Mouse (Mus musculus) erythroblast, embryonic 14.5 days (primary cell): ENCODE data around the gene Brd2. TPM values are rescaled to one million over a fixed set of nuclear protein-coding genes. Genes with fewer than 3 reads are reported as not detected.
"Not testable (repeated sequence)": the region's sequence is repeated elsewhere in the genome, so short reads cannot be mapped to it uniquely, and the experiment has no call there.

Experiments used
- H3K27me3 ChIP-seq: 2 replicates; pipeline ENCODE4 v1.6.1; 2012; ENCODE audit warnings: inconsistent platforms; ENCODE audit not compliant: control insufficient read depth
- H3K36me3 ChIP-seq: 2 replicates; pipeline ENCODE4 v1.6.1; 2012; ENCODE audit warnings: mild to moderate bottlenecking, inconsistent platforms; ENCODE audit not compliant: control insufficient read depth
- H3K4me1 ChIP-seq: 2 replicates; pipeline ENCODE4 v1.6.1; 2012; ENCODE audit warnings: inconsistent platforms; ENCODE audit not compliant: control insufficient read depth
- H3K4me3 ChIP-seq: replicated peaks from 2 replicates; pipeline ENCODE3; 2012; ENCODE audit warnings: moderate library complexity, mild to moderate bottlenecking, inconsistent platforms
- H3K9me3 ChIP-seq: 2 replicates; pipeline ENCODE4 v1.6.1; 2012; ENCODE audit warnings: low read length, inconsistent platforms, mixed read lengths; ENCODE audit not compliant: control insufficient read depth
- GATA1 ChIP-seq: IDR thresholded peaks from 2 replicates; pipeline ENCODE4 v1.6.1; 2012; ENCODE audit warnings: low read length, inconsistent platforms, mixed read lengths
- TAL1 ChIP-seq: IDR thresholded peaks from 3 replicates; pipeline ENCODE4 v1.6.1; 2012; ENCODE audit warnings: low read length, inconsistent platforms, mixed read lengths
- polyA plus RNA-seq: library from polyadenylated mRNA; stranded (reverse); fragments of >175 nt; gene quantifications from 2 replicates; pipeline ENCODE4 v1.2.3, GENCODE M21; 2012

Gene Brd2
- polyA plus RNA-seq, 1 experiment = 28.3 TPM

- Histone ChIP-seq H3K4me3 (no peak overlapping the region), H3K9me3 (no peaks in the 10 kb centered on the region), H3K27me3 (peaks cover 14% of the 10 kb centered on the region), H3K36me3 (no peaks in the 10 kb centered on the region), H3K4me1 (peaks cover 11% of the 10 kb centered on the region)
- TF ChIP-seq GATA1 = no peak
- no peak for TF ChIP-seq TAL1
Measured at GRCm38 (mm10) chr17:34144960-34145371, 22.5 kb upstream of the Brd2 start.

DNA sequence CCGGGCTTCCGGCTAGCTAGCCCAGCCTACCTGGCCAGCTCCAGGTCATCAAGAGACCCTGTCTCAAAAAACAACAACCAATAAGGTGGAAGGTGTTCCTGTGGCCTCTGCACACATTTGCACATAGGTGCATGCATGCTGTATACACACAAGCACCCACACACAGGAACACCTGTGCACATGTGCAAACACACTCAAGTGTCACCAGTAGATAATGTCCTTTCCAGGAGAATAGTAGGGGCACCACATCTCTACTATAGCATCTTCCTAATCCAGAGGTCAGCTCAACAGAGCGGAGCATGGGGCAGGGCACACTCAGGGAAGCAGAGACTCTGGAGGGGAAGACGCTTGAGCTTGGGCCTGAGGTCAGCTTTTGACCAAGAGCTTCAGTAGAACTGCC, 21.8 kb upstream of the Brd2 start:
- not testable (repeated sequence) for H3K4me3 ChIP-seq, H3K36me3 ChIP-seq, H3K9me3 ChIP-seq
- Histone ChIP-seq H3K4me1 (peaks cover 17% of the 10 kb centered on the region), H3K27me3 (peaks cover 21% of the 10 kb centered on the region)

DNA sequence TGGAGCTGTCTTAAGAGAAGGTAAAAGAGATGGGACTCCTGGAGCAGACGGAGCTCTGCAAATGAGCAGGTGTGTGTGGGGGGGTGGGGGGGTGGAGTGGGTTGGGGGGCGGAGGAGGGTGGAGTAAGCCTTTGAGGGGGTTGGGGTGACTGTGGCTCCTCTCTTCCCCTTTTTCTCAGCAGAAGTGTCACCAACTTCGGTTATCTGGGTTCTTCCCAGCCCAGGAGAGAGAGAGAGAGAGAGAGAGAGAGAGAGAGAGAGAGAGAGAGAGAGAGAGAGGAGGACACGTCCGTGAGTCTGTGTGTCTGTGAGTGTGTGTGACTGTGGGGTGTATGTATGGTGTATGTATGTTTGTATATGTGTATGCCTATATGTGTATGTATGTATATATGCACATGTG, 21.0 kb upstream of the Brd2 start:
- peaks cover 29% of the 10 kb centered on the region for H3K27me3 ChIP-seq
- H3K4me3 ChIP-seq = no peak overlapping the region
- H3K4me1 ChIP-seq = peaks cover 17% of the 10 kb centered on the region
- no peaks in the 10 kb centered on the region for H3K36me3 ChIP-seq
- TF ChIP-seq GATA1 = no peak
- TF ChIP-seq TAL1 = no peak
- no peaks in the 10 kb centered on the region for H3K9me3 ChIP-seq

DNA sequence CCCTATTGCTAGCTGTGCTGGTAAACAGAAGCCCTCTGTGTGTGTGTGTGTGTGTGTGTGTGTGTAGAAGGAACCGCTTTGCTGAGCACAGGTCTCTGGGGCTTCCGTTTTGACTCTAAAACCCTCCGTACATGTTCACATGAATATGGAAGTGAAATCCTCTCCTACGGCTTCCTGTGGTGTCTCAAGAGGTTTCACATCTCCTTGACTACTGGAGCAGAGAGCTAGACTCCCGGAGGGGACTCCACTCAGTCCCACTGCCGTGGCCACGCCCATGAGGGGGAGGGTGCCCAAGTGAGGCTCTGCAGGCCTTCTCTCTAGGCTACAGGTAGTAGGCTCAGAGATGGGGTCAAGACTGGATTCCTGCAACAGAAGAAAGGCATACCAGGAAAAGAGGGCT, 20.6 kb upstream of the Brd2 start, which contains the start of gene H2-DMb2:
H2-DMb2 (plus strand) TSS at position 275 of the 400 bp plus-strand sequence.
- TF ChIP-seq GATA1 (no peak), TAL1 (no peak)
- Histone ChIP-seq H3K36me3 (no peaks in the 10 kb centered on the region), H3K4me1 (peaks cover 17% of the 10 kb centered on the region), H3K27me3 (peaks cover 33% of the 10 kb centered on the region), H3K9me3 (no peaks in the 10 kb centered on the region), H3K4me3 (no peak within 1 kb of the TSS)

DNA sequence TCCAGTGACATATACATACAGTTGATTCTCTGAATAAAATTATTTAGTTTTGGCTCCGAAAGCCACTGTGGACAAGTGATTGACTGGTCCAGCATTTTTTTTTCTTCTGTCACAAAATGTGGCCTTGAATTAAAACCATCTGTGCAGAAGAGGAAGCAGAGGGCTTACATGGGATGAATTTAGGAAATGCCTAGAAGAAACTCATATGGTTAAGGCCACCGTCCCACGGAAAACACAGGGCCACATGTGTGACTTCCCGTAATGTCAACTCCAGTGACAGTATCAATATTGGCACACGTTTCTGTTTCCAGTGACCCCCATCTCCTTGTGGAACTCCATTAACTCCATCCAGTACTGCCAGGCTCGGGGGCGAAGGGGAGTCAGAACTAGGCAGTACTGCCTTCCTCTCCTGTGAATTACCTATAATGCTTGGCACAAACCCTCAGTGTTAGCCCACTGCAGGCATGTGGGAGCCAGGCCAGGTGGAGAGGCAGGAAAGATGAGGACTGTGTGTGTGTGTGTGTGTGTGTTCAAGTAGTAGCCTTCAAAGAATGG, 20.1 kb upstream of the Brd2 start:
- Histone ChIP-seq H3K4me1 (peaks cover 17% of the 10 kb centered on the region), H3K27me3 (peaks cover 38% of the 10 kb centered on the region), H3K4me3 (no peak overlapping the region), H3K9me3 (no peaks in the 10 kb centered on the region), H3K36me3 (no peaks in the 10 kb centered on the region)
- no peak for TF ChIP-seq GATA1

- Histone ChIP-seq H3K4me1 (peaks cover 17% of the 10 kb centered on the region), H3K36me3 (no peaks in the 10 kb centered on the region), H3K4me3 (no peak overlapping the region), H3K27me3 (peaks cover 48% of the 10 kb centered on the region), H3K9me3 (no peaks in the 10 kb centered on the region)
- TF ChIP-seq GATA1 (no peak), TAL1 (no peak)
Measured at GRCm38 (mm10) chr17:34141448-34141847, 19.0 kb upstream of the Brd2 start.

GRCm38 (mm10) chr17:34140240-34140639, 17.8 kb upstream of the Brd2 start:
- TF ChIP-seq GATA1 = no peak
- no peak for TF ChIP-seq TAL1
- Histone ChIP-seq H3K9me3 (no peaks in the 10 kb centered on the region), H3K4me3 (peak overlapping the region; percentile 52), H3K36me3 (no peaks in the 10 kb centered on the region), H3K4me1 (peaks cover 25% of the 10 kb centered on the region), H3K27me3 (peaks cover 49% of the 10 kb centered on the region)

DNA sequence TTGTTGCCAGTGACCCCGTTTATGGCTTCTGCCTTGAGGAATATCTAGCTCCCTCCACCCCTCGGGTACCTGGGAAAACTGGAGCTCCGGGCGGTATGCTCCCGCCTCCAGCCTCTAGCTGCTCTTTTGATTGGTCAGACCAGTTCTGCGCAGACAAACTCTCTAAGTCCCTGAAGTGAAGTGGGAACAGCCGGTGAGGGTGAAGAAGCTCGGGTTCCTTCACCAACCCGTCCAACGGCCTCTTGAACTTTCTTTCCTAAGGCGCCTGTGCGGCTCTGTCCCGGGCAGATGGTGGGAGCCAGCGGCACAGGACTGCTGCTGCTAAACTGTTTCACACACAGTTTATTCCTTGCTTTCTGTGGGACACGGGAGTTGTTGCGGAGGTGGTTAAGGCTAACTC, 17.0 kb upstream of the Brd2 start:
- peak overlapping the region; percentile 52 for H3K4me3 ChIP-seq
- no peaks in the 10 kb centered on the region for H3K36me3 ChIP-seq
- H3K9me3 ChIP-seq = no peaks in the 10 kb centered on the region
- TF ChIP-seq GATA1 (no peak), TAL1 (no peak)
- peaks cover 26% of the 10 kb centered on the region for H3K4me1 ChIP-seq
- H3K27me3 ChIP-seq = peaks cover 50% of the 10 kb centered on the region

GRCm38 (mm10) chr17:34138655-34139054, 16.2 kb upstream of the Brd2 start:
- TF ChIP-seq TAL1 (no peak), GATA1 (no peak)
- peaks cover 51% of the 10 kb centered on the region for H3K27me3 ChIP-seq

DNA sequence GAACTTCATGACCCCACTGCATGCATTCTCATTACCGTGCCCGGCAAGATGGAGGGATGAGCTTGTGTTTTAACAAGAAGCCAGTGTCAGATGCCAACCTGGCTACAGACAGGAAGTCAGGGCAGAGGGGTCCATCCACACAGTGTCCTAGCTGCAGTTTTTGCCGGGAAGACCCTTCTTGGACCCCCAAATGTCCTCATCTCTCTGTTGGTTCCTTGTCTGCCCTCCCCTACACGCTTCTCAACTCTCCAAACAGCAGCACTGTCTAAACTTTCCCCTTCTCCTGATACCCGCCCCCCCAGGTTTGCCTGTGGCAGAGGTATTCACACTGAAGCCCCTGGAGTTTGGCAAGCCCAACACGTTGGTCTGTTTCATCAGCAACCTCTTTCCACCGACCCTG, 15.2 kb upstream of the Brd2 start:
- H3K9me3 ChIP-seq = no peaks in the 10 kb centered on the region
- no peak overlapping the region for H3K4me3 ChIP-seq
- peaks cover 51% of the 10 kb centered on the region for H3K27me3 ChIP-seq
- H3K36me3 ChIP-seq = no peaks in the 10 kb centered on the region
- no peak for TF ChIP-seq GATA1
- no peak for TF ChIP-seq TAL1
- H3K4me1 ChIP-seq = peaks cover 24% of the 10 kb centered on the region

More at GRCm38 (mm10) chr17:34138655-34139054, 16.2 kb upstream of the Brd2 start:
- Histone ChIP-seq H3K4me3 (no peak overlapping the region), H3K9me3 (no peaks in the 10 kb centered on the region), H3K36me3 (no peaks in the 10 kb centered on the region), H3K4me1 (peaks cover 26% of the 10 kb centered on the region)
